Comparison of ENCODE assay signal across 12 mouse cellular contexts in genomic region chr8:69549556-69549955, GRCm38 (mm10). TPM values are rescaled to one million over a fixed set of nuclear protein-coding genes. Genes with fewer than 3 reads are reported as not detected.
DNase-seq lines count a peak whose midpoint lies in the region; ATAC-seq and TF ChIP-seq lines count a peak whose summit lies in the region.
"Not testable (repeated sequence)": the region's sequence is repeated elsewhere in the genome, so short reads cannot be mapped to it uniquely, and the experiment has no call there.
"Had no signal": no experiment of that assay in that cellular context is flagged by ENCODE, and none has a peak within 500 bp of the region (broad histone marks: within the 10 kb centered on the region; RNA-seq: fewer than 3 reads in every experiment).

No protein-coding gene starts in this region.

- not testable (repeated sequence) for H3K27ac ChIP-seq in intestine, embryonic 14.5 days (ENCODE audit: low read depth); lung, postnatal 0 days (ENCODE audit: low read length)

- POLR2A ChIA-PET in Patski (lab: Charles Lee) = not testable (repeated sequence)

- CTCF ChIA-PET in Patski (lab: Charles Lee) = not testable (repeated sequence)

- WGBS in intestine, embryonic 14.5 days = 6% methylated on average over 8 of the region's 8 CpGs
- WGBS in lung, postnatal 0 days = 5% methylated on average over 8 of the region's 8 CpGs

- TF ChIP-seq EP300 in lung, postnatal 0 days (IDR thresholded peaks at IDR 0.05) = not testable (repeated sequence)

- not testable (repeated sequence) for H3K4me3 ChIP-seq in intestine, embryonic 14.5 days (ENCODE audit: low read depth, low read length); lung, postnatal 0 days (ENCODE audit: low read depth, low read length)

- in situ Hi-C loops in Patski (cut with MboI; ENCODE audit: low pct_unique_long_range_greater_than_20kb) = not testable (repeated sequence)

- H3K27me3 ChIP-seq in Patski; intestine, embryonic 14.5 days (replicated peaks; ENCODE audit: control insufficient read depth, insufficient read depth, low read length); lung, postnatal 0 days (replicated peaks; ENCODE audit: insufficient read depth, low read length): not testable (repeated sequence)

- H3K4me1 ChIP-seq in intestine, embryonic 14.5 days (replicated peaks; ENCODE audit: control insufficient read depth, insufficient read depth, low read length); lung, postnatal 0 days (ENCODE audit: insufficient read depth, low read depth, low read length): not testable (repeated sequence)

- not testable (repeated sequence) for H3K9me3 ChIP-seq in intestine, embryonic 14.5 days (ENCODE audit: control insufficient read depth, low read length); lung, postnatal 0 days (ENCODE audit: low read length)

- H3K36me3 ChIP-seq in intestine, embryonic 14.5 days (ENCODE audit: control insufficient read depth, insufficient read depth, low read length); lung, postnatal 0 days (ENCODE audit: insufficient read depth, low read length): not testable (repeated sequence)

- not testable (repeated sequence) for H3K9ac ChIP-seq in intestine, embryonic 14.5 days (ENCODE audit: low read length); lung, postnatal 0 days (replicated peaks; ENCODE audit: low read depth)

- TF ChIP-seq CTCF in Patski (IDR thresholded peaks at IDR 0.05) = peak; percentile 23
- TF ChIP-seq CTCF in lung, postnatal 0 days (IDR thresholded peaks at IDR 0.05) = peak; percentile 58

- not testable (repeated sequence) for DNase-seq in Patski (ENCODE audit: low read depth, low spot score)
- DNase-seq in cerebellum, postnatal 14 days = peak; percentile 74 to 81
- DNase-seq in frontal cortex, postnatal 36 days (ENCODE audit: low spot score in 2 of 2) = peak; percentile 61 to 78
- peak; percentile 71 for DNase-seq in intestine, embryonic 14.5 days (ENCODE audit: low spot score)
- DNase-seq in layer of hippocampus, postnatal 25 days (ENCODE audit: extremely low spot score in 1 of 2, low spot score in 1 of 2) = peak; percentile 37 to 79
- DNase-seq in lung, postnatal 0 days (ENCODE audit: low spot score) = peak; percentile 31
- peak; percentile 24 for DNase-seq in retina, postnatal 7 days (ENCODE audit: low read depth, low spot score)

- not testable (repeated sequence) for H3K4me2 ChIP-seq in intestine, embryonic 14.5 days (ENCODE audit: low read length); lung, postnatal 0 days (replicated peaks; ENCODE audit: low read depth, low read length)

- not testable (repeated sequence) for ATAC-seq in Patski; intestine, embryonic 14.5 days (replicated peaks; ENCODE audit: low FRiP score, low TSS enrichment, low read depth); lung, postnatal 0 days

RNA-seq across cellular contexts. Expression of gene Gm7697, which starts 26.8 kb away (rescaled TPM):
- polyA plus RNA-seq in Patski (2021) = not detected
- not detected in 2 replicates for polyA plus RNA-seq in intestine, embryonic 14.5 days (2014; fragmentation: Nextera tagmentation; extraction: Ambion mirVana)
- total RNA-seq in layer of hippocampus, postnatal 25 days (2021) = not detected
- polyA plus RNA-seq in lung, postnatal 0 days (2015; fragmentation: Nextera tagmentation; extraction: Ambion mirVana) = not detected in 2 replicates
- total RNA-seq: common myeloid progenitor, adult 5-6 weeks; layer of hippocampus, adult 18-20 months had no signal
- polyA plus RNA-seq: frontal cortex, adult 2 months; heart, embryonic 14.5 days; lung, embryonic 16.5 days had no signal
